Mouse (Mus musculus) midbrain, embryonic 13.5 days (tissue): ENCODE measurements at regions not wholly inside any gene's neighbourhood (a gene's known extent, or its start where the extent isn't known, plus 50 kb on each side); places are given as distances from the start of the nearest gene placed in this dataset.

Experiments used
- ATAC-seq: fragments of 200-750 bp; cut with Nextera tagmentation; 2 replicates; pipeline ENCODE4 v1.8.0; 2017; ENCODE audit warnings: mild to moderate bottlenecking, moderate TSS enrichment, moderate library complexity
- H3K27ac ChIP-seq: fragments of 300-500 bp; sonication (generic); 2 replicates; pipeline ENCODE4 v1.5.1; 2015; ENCODE audit warnings: inconsistent platforms, mild to moderate bottlenecking, moderate library complexity
- H3K27me3 ChIP-seq: fragments of 300-500 bp; sonication (generic); 2 replicates; pipeline ENCODE4 v1.6.1; 2015; ENCODE audit warnings: mild to moderate bottlenecking, inconsistent platforms
- H3K36me3 ChIP-seq: fragments of 300-500 bp; sonication (generic); 2 replicates; pipeline ENCODE4 v1.6.1; 2015; ENCODE audit warnings: mild to moderate bottlenecking, inconsistent platforms
- H3K4me1 ChIP-seq: fragments of 300-500 bp; sonication (generic); replicated peaks from 2 replicates; pipeline ENCODE4 v1.6.1; 2015; ENCODE audit warnings: inconsistent platforms
- H3K4me2 ChIP-seq: fragments of 300-500 bp; sonication (generic); replicated peaks from 2 replicates; pipeline ENCODE4 v1.6.1; 2015; ENCODE audit warnings: moderate library complexity, mild to moderate bottlenecking, inconsistent platforms
- H3K4me3 ChIP-seq: fragments of 300-500 bp; sonication (generic); replicated peaks from 2 replicates; pipeline ENCODE4 v1.5.1; 2015; ENCODE audit warnings: mild to moderate bottlenecking, inconsistent platforms
- H3K9ac ChIP-seq: fragments of 300-500 bp; sonication (generic); replicated peaks from 2 replicates; pipeline ENCODE4 v1.6.1; 2015; ENCODE audit warnings: mild to moderate bottlenecking, inconsistent platforms
- H3K9me3 ChIP-seq: fragments of 300-500 bp; sonication (generic); 2 replicates; pipeline ENCODE4 v1.6.1; 2016; ENCODE audit warnings: mild to moderate bottlenecking, inconsistent platforms
- WGBS: fragments of 180-500 bp; shearing (Covaris S2); methylation state at CpG from one replicate; pipeline ENCODE4 v1.1.7; 2015; 5-methylcytosine and 5-hydroxymethylcytosine counted together

DNA sequence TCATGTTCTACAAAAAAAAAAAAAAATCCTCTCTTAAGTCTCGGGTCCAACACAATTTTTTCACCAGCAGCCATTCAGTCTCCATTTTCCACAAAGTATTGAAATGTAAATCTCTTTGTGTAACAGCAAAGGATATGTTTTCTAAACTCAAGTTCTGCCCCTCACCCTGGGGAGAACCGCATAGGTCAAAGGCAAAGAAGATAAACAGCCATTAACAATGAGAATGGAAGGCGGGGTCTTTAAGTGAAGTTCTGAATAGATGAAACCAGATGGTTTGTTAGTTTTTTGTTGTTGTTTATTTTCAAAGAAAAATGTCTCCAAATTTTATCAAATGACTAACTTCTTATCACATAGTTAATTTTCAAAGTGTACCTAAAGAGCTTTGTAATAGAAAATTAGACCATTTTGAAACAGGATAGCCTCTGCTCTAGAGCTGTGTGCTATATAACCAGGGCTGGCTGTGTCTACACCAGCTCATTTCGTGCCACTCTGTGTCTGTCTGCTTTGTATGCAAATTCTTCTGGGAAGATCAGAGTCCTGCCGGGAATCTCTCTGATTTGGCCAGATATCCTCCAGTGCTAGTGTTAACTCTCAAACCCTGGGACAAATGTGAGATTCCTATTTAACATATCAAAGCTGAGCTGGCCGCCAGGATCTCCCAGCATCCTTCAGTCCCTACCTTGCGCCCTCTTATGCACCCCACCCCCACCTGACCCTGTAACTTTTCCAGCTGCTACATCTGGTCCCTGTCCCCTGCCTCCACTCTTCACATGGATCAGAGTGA lies 240.9 kb downstream of the Qk start:
- Histone ChIP-seq H3K4me2 (no peak overlapping the region), H3K27me3 (no peaks in the 10 kb centered on the region), H3K9me3 (no peaks in the 10 kb centered on the region), H3K27ac (no peak overlapping the region), H3K4me1 (peaks cover 7% of the 10 kb centered on the region), H3K4me3 (no peak overlapping the region), H3K9ac (no peak overlapping the region), H3K36me3 (no peaks in the 10 kb centered on the region)
- ATAC-seq: peak; percentile 81
- 17% methylated on average over 7 of the region's 7 CpGs for WGBS

DNA sequence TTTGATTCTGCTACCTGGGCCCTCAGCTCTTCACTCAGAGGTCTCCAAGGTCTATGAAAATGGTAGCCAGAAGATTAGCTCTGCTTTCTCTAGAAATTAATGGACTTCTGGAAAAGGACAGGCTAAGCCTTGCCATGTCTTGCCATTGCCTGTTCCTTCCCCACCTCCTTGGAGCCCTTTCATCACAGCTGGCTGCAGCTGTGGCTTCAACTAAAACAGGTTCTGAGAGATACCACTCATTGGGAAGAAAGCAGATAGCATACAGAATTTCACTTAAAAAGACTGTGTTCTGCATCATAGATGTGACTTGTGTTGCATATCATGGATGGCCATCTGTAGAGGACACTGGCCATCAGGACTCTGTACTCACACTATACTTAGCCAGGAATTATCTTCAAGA lies 246.4 kb downstream of the Qk start:
- H3K4me2 ChIP-seq: no peak overlapping the region
- H3K27me3 ChIP-seq: no peaks in the 10 kb centered on the region
- no peaks in the 10 kb centered on the region for H3K4me1 ChIP-seq
- H3K9me3 ChIP-seq: no peaks in the 10 kb centered on the region
- H3K36me3 ChIP-seq: no peaks in the 10 kb centered on the region
- no peak overlapping the region for H3K4me3 ChIP-seq
- H3K9ac ChIP-seq: no peak overlapping the region
- ATAC-seq: no peak
- H3K27ac ChIP-seq: no peak overlapping the region

DNA sequence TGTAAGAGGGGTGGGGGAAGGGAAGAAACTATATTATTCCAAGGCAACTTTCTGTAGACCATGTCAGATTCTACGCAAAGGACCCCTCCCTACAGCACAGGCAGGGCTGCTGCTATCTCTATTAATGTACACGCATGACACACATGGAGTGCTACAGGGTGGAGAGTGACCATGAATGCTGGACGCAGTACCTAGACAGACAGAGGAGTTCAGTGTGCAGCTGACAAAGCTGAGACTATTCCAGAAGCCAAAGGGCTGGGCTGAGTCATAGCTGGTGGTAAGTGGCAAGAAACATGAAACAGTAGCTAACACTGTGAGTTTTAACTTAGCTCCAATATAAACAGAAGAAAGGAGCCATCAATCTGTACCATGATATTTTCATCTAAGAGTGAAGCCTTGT lies 250.4 kb downstream of the Qk start:
- H3K4me3 ChIP-seq: no peak overlapping the region
- no peaks in the 10 kb centered on the region for H3K36me3 ChIP-seq
- no peak overlapping the region for H3K27ac ChIP-seq
- no peak overlapping the region for H3K9ac ChIP-seq
- no peak for ATAC-seq
- 96% methylated on average over 3 of the region's 3 CpGs for WGBS
- no peaks in the 10 kb centered on the region for H3K27me3 ChIP-seq
- no peaks in the 10 kb centered on the region for H3K9me3 ChIP-seq
- no peaks in the 10 kb centered on the region for H3K4me1 ChIP-seq
- H3K4me2 ChIP-seq: no peak overlapping the region

DNA sequence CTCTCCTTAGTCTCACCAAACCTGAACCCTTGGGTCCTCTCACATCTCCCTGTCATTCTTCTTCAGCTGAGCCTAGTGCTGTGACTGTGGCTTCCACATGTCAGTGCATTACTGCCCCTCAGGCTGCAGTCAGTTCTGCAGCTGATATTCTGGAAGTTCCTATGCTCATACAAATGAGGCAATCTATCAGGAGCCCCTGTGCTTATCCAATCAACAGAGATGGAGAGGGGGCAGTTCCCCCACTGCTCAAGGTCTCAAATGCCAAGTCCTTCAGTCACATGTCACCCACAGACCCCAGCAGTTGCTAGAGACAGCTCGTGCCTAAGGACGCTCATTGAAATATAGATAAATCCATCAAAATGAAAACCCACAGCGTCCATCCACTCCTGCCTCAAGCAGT lies 254.5 kb downstream of the Qk start:
- no peak overlapping the region for H3K4me2 ChIP-seq
- no peaks in the 10 kb centered on the region for H3K27me3 ChIP-seq
- H3K4me1 ChIP-seq: no peaks in the 10 kb centered on the region
- ATAC-seq: no peak
- H3K27ac ChIP-seq: no peak overlapping the region
- no peaks in the 10 kb centered on the region for H3K36me3 ChIP-seq
- H3K4me3 ChIP-seq: no peak overlapping the region
- H3K9me3 ChIP-seq: no peaks in the 10 kb centered on the region
- WGBS: 81% methylated on average over 3 of the region's 3 CpGs
- no peak overlapping the region for H3K9ac ChIP-seq

DNA sequence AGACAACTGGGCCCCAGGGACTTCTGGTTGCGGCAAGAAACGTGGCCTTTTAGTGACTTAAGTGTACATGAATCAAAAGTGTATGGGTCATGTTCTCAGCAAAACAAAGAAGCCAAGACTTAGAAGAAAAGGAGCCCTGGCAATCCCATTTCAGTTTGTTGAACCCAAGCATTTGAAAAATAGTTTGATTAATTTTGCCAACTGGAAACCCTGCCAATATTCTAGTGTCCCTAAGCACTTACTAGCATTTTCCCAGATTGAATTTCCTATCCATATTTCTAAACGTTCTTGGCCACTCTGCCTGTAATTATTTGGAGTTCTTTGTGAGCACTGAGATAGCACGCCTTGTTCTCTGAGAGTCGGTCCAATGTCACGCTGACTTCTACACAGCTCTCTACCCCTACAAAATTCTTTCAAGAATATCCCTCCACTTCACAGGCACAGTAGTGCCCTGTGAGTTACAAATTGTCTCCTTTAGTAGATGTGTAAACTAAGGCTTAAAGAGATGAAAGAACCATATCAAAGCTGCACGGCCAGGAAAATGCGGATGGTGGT lies 257.0 kb downstream of the Qk start:
- Histone ChIP-seq H3K36me3 (no peaks in the 10 kb centered on the region), H3K4me2 (no peak overlapping the region), H3K9me3 (no peaks in the 10 kb centered on the region), H3K9ac (no peak overlapping the region), H3K27me3 (no peaks in the 10 kb centered on the region), H3K27ac (no peak overlapping the region), H3K4me3 (no peak overlapping the region), H3K4me1 (no peaks in the 10 kb centered on the region)
- no peak for ATAC-seq
- WGBS: 89% methylated on average over 8 of the region's 8 CpGs

DNA sequence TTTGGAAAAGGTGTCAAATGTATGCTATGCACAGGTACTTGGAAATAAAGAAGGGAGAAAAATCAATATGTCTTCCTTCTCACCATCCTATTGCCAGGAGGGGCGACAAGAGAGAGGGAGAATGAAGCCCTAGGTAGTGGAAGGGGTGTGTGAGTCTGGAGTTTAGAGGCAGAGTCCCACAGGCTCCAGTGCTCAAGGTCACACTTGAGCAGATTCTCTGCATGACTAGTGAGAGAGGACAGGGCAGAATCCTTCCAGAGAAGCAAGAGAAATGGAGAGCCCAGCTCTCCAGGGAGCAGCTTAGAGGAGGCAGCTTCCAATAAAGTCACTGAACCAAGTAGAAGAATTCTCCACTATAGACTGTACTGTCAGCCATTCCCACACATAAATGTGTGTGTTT lies 261.9 kb downstream of the Qk start:
- H3K9ac ChIP-seq: no peak overlapping the region
- 57% methylated on average over 1 of the region's 1 CpGs for WGBS
- no peaks in the 10 kb centered on the region for H3K27me3 ChIP-seq
- no peaks in the 10 kb centered on the region for H3K9me3 ChIP-seq
- no peak for ATAC-seq
- no peak overlapping the region for H3K4me2 ChIP-seq
- H3K4me1 ChIP-seq: no peaks in the 10 kb centered on the region
- no peak overlapping the region for H3K4me3 ChIP-seq
- no peak overlapping the region for H3K27ac ChIP-seq
- H3K36me3 ChIP-seq: no peaks in the 10 kb centered on the region

DNA sequence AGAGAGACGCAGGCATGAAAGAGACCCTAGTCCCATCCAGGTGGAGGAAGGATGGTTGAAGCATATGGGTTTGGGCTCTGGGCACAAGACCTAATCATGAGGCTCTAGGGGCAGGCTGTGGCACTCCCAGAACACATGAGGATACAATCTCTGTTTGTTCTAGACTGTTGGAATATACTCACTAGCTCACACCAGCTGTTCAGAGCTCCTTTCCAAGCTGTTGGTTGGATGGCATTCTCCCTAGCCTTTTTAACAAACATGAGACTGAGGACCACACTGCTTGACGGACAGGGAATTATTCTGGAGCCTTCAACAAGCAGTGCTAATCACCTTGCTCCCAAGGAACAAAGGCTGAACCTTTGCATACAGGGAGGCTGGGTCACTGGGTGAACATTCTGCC lies 263.6 kb downstream of the Qk start:
- Histone ChIP-seq H3K27ac (no peak overlapping the region), H3K27me3 (no peaks in the 10 kb centered on the region), H3K36me3 (no peaks in the 10 kb centered on the region), H3K9ac (no peak overlapping the region), H3K4me3 (no peak overlapping the region), H3K4me1 (no peaks in the 10 kb centered on the region), H3K4me2 (no peak overlapping the region), H3K9me3 (no peaks in the 10 kb centered on the region)
- ATAC-seq: no peak
- 88% methylated on average over 2 of the region's 2 CpGs for WGBS

DNA sequence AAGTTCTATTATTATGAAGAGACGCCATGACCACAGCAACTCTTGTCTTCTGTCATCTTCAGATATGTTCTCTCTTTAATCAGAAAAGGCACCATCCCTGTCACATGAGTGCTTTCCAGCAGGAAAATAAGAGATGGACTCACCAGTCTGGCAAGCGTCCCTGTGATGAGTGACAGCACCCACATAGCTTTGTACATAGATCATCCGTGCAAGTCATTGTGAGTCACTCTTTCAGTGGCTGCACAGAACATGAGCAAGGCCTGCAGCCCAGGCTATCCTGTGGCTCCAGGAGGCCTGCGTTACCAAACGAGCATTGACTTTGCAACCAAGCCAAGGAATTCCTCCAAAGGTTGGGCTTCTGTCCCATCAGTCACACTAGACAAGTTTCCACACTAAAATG lies 265.3 kb downstream of the Qk start:
- Histone ChIP-seq H3K9ac (no peak overlapping the region), H3K27ac (no peak overlapping the region), H3K9me3 (no peaks in the 10 kb centered on the region), H3K27me3 (no peaks in the 10 kb centered on the region), H3K36me3 (no peaks in the 10 kb centered on the region), H3K4me2 (no peak overlapping the region), H3K4me1 (no peaks in the 10 kb centered on the region), H3K4me3 (no peak overlapping the region)
- no peak for ATAC-seq
- 89% methylated on average over 5 of the region's 5 CpGs for WGBS

DNA sequence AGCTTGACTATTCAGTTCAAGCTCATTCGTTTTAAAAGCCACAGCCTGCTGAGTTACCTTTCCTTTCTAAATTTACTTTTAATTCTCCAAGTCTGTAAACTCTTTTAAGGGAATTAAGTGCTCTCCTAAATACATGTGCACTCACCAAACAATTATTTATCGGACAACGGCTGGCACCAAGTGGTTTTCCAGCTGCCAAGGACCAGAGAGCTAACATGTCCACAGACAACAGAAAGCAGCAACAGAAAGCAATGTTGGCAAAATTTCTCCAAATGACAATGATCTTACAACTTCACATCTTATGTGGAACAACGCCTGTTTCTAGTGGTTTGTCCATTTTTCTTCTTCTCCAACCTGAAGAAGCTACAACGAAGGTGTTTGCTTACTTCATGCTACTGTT lies 275.3 kb downstream of the Qk start:
- no peak overlapping the region for H3K27ac ChIP-seq
- H3K27me3 ChIP-seq: no peaks in the 10 kb centered on the region
- no peaks in the 10 kb centered on the region for H3K36me3 ChIP-seq
- peaks cover 4% of the 10 kb centered on the region; the same call in 1 of the 2 replicates for H3K9me3 ChIP-seq
- no peaks in the 10 kb centered on the region for H3K4me1 ChIP-seq
- H3K4me3 ChIP-seq: no peak overlapping the region
- WGBS: 88% methylated on average over 5 of the region's 5 CpGs
- H3K4me2 ChIP-seq: no peak overlapping the region
- H3K9ac ChIP-seq: no peak overlapping the region
- no peak for ATAC-seq

DNA sequence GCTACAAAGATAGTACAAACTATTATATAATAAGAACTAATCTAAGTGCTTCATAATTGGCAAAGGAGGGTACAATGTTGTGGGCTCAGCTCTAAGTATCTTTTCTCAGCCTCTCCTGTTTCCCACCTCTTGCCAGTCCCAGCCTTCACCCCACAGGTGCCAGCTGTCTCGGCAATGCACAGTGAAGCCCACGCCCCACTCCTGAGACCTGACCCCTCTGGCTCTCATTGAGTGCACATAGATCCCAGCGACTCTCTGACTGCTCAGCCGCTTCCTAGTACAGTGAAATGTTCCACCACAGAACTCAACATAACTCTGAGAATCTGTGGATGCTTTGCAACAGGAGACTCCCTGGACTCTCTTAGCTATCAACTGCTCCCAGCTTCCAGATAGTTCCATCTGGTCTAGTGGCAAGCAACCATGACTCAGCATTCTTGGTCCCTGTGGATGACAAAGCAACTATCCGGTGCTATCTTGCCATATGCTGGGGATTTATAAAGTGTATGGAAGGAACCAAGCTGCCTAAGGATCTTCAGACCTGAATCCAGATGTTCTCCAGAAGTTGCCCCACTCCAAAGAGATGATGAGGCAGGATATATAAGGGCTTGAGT lies 277.5 kb downstream of the Qk start:
- H3K4me3 ChIP-seq: no peak overlapping the region
- no peak for ATAC-seq
- 93% methylated on average over 5 of the region's 5 CpGs for WGBS
- no peaks in the 10 kb centered on the region for H3K27me3 ChIP-seq
- H3K9me3 ChIP-seq: peaks cover 5% of the 10 kb centered on the region; the same call in 1 of the 2 replicates
- no peaks in the 10 kb centered on the region for H3K4me1 ChIP-seq
- H3K9ac ChIP-seq: no peak overlapping the region
- no peak overlapping the region for H3K27ac ChIP-seq
- no peaks in the 10 kb centered on the region for H3K36me3 ChIP-seq
- no peak overlapping the region for H3K4me2 ChIP-seq

DNA sequence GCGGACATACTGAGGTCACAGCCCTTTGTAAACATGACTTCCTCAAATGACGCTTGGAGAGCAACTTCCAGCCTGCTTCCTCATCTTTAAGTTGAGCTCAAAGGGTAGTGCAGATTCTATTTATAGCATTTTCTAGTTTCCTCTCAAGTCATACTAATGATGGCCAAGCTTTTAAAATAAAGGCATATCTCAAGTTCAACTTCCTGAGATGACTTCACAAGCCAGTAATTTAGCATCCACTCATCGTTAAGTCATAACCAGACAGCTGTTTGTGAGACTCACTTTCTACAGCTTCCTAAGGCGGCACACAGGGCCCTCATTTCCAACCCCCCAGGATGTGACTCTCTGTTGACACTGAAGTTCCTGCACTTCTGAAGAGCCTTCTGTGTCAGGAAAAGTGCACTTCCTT lies 278.7 kb downstream of the Qk start:
- H3K9ac ChIP-seq: no peak overlapping the region
- WGBS: 85% methylated on average over 4 of the region's 4 CpGs
- no peaks in the 10 kb centered on the region for H3K36me3 ChIP-seq
- H3K27ac ChIP-seq: no peak overlapping the region
- no peak for ATAC-seq
- H3K4me3 ChIP-seq: no peak overlapping the region
- H3K27me3 ChIP-seq: no peaks in the 10 kb centered on the region
- no peak overlapping the region for H3K4me2 ChIP-seq
- no peaks in the 10 kb centered on the region for H3K4me1 ChIP-seq
- peaks cover 5% of the 10 kb centered on the region; the same call in 1 of the 2 replicates for H3K9me3 ChIP-seq

DNA sequence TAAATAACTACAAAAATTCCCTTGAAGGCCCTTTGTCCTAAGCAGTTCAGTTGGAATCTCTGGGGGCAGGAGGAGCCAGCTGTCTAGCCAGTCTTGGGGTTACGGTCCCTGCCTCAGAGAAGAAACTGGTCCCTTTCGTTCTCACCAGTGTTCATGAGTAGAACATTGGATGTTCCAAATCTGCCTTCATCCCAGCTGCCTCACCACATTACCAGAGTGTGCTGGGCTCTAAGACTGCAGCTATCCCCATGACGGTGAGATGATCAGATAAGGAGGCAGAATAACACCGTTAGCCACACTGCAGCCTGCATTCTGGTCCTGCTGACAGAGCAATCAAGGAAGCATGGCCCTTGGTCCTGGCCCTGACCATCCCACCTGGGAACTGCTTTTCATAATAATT lies 279.3 kb downstream of the Qk start:
- Histone ChIP-seq H3K9me3 (peaks cover 5% of the 10 kb centered on the region; the same call in 1 of the 2 replicates), H3K4me2 (no peak overlapping the region), H3K27me3 (no peaks in the 10 kb centered on the region), H3K36me3 (no peaks in the 10 kb centered on the region), H3K4me3 (no peak overlapping the region), H3K4me1 (no peaks in the 10 kb centered on the region), H3K9ac (no peak overlapping the region), H3K27ac (no peak overlapping the region)
- 69% methylated on average over 4 of the region's 4 CpGs for WGBS
- ATAC-seq: no peak
